Mouse (Mus musculus) B cell, adult 67 days (primary cell): Measurements from ENCODE around the gene Gm9745. TPM values are rescaled to one million over a fixed set of nuclear protein-coding genes. Genes with fewer than 3 reads are reported as not detected.

Experiments used
- total RNA-seq, 2 experiments: library from RNA; stranded (reverse); gene quantifications; 4 replicates each; pipeline ENCODE4 v1.2.4; 2023

Gm9745 gene
- not detected for total RNA-seq

DNA sequence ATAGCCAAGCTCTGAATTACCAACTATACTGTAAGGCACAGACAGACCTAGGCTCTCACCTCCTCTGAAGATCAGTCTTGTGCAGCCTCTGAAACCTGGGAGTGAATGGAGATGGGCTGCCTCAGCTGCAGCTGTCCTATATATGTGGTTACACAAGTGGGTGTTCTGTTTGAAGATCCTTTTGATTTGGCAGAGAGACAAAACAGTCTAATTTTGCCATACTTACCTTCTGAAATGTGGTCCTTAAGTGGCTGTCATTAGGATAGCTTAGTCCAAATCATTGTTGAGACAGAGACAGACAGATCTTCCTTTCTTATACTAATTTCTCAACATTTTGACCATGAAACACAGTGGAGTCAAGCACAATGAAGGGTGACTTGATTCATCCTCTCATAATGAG is at the start of gene Gm9745:
TSS of gene Gm9745 (minus strand) at position 101 of the 400 bp plus-strand sequence.

DNA sequence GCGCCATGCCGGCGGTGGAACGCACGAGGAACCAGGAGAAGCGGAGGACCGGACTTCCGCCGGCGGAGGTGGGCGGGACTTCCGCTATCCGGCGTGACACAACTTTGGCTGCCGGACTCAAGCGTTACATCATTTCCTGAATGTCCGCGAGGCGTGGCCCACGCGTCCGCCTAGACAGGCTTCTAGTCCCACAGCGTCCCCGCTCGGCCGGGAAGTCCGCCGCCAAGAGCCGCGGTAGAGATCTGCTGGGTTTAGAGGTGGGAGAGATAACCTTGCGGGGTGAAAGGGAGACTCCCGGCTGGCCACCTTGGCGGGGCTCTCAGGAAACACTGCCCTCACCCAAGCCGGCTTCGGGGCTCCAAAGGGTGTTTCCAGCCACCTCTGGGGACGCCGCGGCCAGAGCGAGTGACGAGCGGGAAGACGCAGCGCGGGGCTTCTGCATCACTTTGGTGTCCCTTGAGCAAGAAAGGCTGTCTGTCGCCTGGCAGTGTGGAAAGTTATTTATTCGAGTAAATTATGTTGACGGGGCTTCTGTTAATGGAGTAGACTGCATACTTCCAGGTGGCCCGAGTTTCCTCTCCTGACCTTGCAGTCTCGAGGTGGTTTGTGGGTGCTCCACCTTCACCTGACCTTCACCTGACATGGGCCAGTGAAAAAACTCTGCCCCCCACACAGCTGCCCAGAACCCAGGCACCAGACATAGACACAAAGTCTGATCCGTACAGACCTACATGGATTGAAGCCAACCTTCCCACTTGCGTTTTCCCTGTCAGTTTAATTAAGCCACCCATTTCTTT is 48.2 kb upstream of the Gm9745 start, which contains the start of gene Gtpbp4:
TSS of gene Gtpbp4 (minus strand) at position 94 of the 797 bp plus-strand sequence.

DNA sequence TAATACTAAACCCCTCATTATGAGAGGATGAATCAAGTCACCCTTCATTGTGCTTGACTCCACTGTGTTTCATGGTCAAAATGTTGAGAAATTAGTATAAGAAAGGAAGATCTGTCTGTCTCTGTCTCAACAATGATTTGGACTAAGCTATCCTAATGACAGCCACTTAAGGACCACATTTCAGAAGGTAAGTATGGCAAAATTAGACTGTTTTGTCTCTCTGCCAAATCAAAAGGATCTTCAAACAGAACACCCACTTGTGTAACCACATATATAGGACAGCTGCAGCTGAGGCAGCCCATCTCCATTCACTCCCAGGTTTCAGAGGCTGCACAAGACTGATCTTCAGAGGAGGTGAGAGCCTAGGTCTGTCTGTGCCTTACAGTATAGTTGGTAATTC is 4.5 kb upstream of the Gm9745 start, which contains the start of gene Idi2:
TSS of gene Idi2 (plus strand) at position 301 of the 400 bp plus-strand sequence.

Other genes with a start within 250 kb of the Gm9745 start
- 10 to 100 TPM; 52.0 to 54.6 TPM for gene Wdr37, start 76.3 kb downstream of the Gm9745 start, total RNA-seq
- 10 to 100 TPM; 12.5 to 14.6 TPM for gene Idi1, start 62.7 kb downstream of the Gm9745 start, total RNA-seq
- not detected for gene Idi2, start 4.6 kb upstream of the Gm9745 start, total RNA-seq
- 100 to 1,000 TPM in 1 of 2 experiments, 10 to 100 TPM in 1; 90.7 to 104 TPM for gene Gtpbp4, start 47.9 kb upstream of the Gm9745 start, total RNA-seq
- 10 to 100 TPM; 74.6 to 75.9 TPM for gene Larp4b, start 145.7 kb upstream of the Gm9745 start, total RNA-seq